Mouse (Mus musculus): ENCODE results near the gene Slc23a2. TPM values are rescaled to one million over a fixed set of nuclear protein-coding genes. Genes with fewer than 3 reads are reported as not detected.

The Slc23a2 gene
- polyA plus RNA-seq, 1 experiment: 18.1 TPM

DNA sequence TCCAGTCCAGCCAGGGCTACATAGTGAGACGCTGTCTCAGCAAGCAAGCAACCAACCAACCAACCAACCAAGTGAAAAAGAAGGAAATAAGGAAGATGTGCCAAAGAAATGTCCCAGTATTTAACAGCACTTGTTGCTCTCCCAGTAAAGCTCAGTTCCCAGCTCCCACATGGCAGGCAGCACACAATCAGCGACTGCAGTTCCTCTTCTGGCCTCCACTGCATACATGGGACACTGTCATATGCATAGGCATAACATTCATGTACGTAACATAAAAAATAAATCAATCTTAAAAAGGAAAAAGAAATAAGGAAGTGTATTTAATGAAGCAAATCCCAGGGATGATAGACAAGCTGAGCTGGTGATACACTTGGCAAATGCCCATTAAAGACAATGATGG is 23.9 kb downstream of the Slc23a2 start:
- no peak overlapping the region for H3K27ac ChIP-seq (ENCODE audit: insufficient read depth, low read length)
- H3K4me1 ChIP-seq (ENCODE audit: control insufficient read depth, insufficient read depth, low read length): no peaks in the 10 kb centered on the region
- no peak overlapping the region for H3K4me3 ChIP-seq (ENCODE audit: insufficient read depth, low read length)
- TF ChIP-seq POLR2A (IDR thresholded peaks at IDR 0.05; ENCODE audit: low read depth, low read length): no peak
- TF ChIP-seq CTCF (IDR thresholded peaks at IDR 0.05; ENCODE audit: borderline replicate concordance, insufficient read depth, low read length): no peak

DNA sequence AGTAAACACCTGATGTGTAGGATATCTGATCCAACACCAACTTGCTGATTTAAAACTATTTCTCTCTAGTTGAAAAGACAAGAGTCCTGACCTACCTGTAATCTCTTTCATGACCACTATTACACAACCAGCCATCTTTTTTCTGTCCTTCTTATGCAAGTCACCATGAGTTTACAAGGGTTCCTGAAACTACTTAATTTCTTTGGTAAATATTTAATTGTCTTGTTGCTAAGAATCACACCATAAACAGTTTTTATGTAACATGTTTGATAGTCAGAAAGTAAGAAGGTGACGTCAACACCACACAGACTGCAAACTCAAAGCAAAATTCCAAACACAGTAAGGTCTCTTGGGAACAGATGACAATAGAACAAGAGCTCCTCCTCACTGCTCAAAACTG is 26.3 kb downstream of the Slc23a2 start:
- H3K4me3 ChIP-seq (ENCODE audit: insufficient read depth, low read length): no peak overlapping the region
- no peak overlapping the region for H3K27ac ChIP-seq (ENCODE audit: insufficient read depth, low read length)
- TF ChIP-seq CTCF (IDR thresholded peaks at IDR 0.05; ENCODE audit: borderline replicate concordance, insufficient read depth, low read length) (no peak), POLR2A (IDR thresholded peaks at IDR 0.05; ENCODE audit: low read depth, low read length) (no peak)

DNA sequence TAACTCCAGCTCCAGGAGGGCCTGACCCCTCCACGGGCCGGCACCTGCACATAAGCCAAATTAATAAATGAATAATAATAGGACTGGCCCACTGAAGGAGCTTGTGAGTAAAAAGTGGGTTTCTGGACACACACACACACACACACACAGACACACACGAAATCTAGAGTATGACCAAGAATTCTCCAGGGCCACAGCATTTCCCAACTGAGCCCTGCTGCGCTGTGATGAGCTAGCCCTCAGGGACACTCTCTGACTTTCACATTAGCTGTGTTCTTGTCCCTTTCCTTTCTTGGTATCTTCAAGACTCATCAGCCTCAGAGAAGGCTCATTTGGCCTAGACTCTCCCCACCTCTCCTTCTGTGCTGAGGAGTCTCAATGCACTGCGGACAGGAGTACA is 29.0 kb downstream of the Slc23a2 start:
- Histone ChIP-seq H3K27ac (ENCODE audit: insufficient read depth, low read length) (no peak overlapping the region), H3K4me1 (ENCODE audit: control insufficient read depth, insufficient read depth, low read length) (no peaks in the 10 kb centered on the region), H3K4me3 (ENCODE audit: insufficient read depth, low read length) (no peak overlapping the region)
- no peak for TF ChIP-seq POLR2A (IDR thresholded peaks at IDR 0.05; ENCODE audit: low read depth, low read length)
- no peak for TF ChIP-seq CTCF (IDR thresholded peaks at IDR 0.05; ENCODE audit: borderline replicate concordance, insufficient read depth, low read length)

More for the DNA sequence above, 26.3 kb downstream of the Slc23a2 start:
- no peaks in the 10 kb centered on the region for H3K4me1 ChIP-seq (ENCODE audit: control insufficient read depth, insufficient read depth, low read length)

DNA sequence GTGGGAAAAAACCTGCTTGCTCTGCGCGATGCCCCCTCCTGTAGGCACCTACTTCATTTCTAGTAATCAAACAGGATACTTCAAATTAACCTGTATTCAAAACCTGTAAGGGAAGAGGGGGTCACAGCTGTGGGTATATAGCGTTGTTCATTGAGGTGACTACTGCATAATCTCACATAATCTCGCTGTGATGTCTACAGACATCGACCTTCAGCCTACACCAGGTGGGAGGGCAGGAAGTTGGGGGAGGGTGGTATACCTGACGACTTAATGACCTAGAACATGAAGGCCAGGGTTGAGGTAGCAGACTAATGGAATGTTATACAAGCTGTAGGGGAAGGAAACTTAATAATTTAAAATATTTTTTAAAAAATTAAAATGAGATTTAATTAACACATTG is 29.6 kb downstream of the Slc23a2 start:
- no peak overlapping the region for H3K4me3 ChIP-seq (ENCODE audit: insufficient read depth, low read length)
- no peaks in the 10 kb centered on the region for H3K4me1 ChIP-seq (ENCODE audit: control insufficient read depth, insufficient read depth, low read length)
- no peak for TF ChIP-seq CTCF (IDR thresholded peaks at IDR 0.05; ENCODE audit: borderline replicate concordance, insufficient read depth, low read length)
- no peak for TF ChIP-seq POLR2A (IDR thresholded peaks at IDR 0.05; ENCODE audit: low read depth, low read length)
- no peak overlapping the region for H3K27ac ChIP-seq (ENCODE audit: insufficient read depth, low read length)

- Histone ChIP-seq H3K4me3 (ENCODE audit: insufficient read depth, low read length) (no peak overlapping the region), H3K27ac (ENCODE audit: insufficient read depth, low read length) (no peak overlapping the region), H3K4me1 (ENCODE audit: control insufficient read depth, insufficient read depth, low read length) (no peaks in the 10 kb centered on the region)
- TF ChIP-seq CTCF (IDR thresholded peaks at IDR 0.05; ENCODE audit: borderline replicate concordance, insufficient read depth, low read length) (no peak), POLR2A (IDR thresholded peaks at IDR 0.05; ENCODE audit: low read depth, low read length) (no peak)
These were observed 30.7 kb downstream of the Slc23a2 start for GRCm38 (mm10) chr2:132113962-132114759.

DNA sequence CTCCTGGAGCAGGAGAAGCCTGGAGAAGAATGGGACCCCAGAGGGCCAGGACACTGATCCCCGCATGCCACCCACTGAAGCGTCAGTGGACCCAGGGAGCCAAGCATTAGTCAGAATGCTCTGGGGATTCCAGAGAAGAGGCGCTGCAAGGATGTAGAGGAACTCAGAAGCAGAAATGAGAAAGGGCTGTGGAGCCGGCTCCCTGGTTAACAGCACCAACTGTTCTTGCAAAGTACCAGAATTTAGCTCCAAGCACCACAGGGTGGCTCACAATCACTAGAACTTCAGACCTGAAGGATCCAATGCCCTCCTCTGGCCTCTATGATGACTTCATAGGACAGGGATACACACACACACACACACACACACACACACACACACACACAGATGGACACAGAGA is 32.6 kb downstream of the Slc23a2 start:
- H3K4me1 ChIP-seq (ENCODE audit: control insufficient read depth, insufficient read depth, low read length): no peaks in the 10 kb centered on the region
- no peak overlapping the region for H3K4me3 ChIP-seq (ENCODE audit: insufficient read depth, low read length)
- no peak overlapping the region for H3K27ac ChIP-seq (ENCODE audit: insufficient read depth, low read length)
- TF ChIP-seq CTCF (IDR thresholded peaks at IDR 0.05; ENCODE audit: borderline replicate concordance, insufficient read depth, low read length): no peak
- TF ChIP-seq POLR2A (IDR thresholded peaks at IDR 0.05; ENCODE audit: low read depth, low read length): no peak

GRCm38 (mm10) chr2:132111905-132112304 is 33.0 kb downstream of the Slc23a2 start:
- Histone ChIP-seq H3K27ac (ENCODE audit: insufficient read depth, low read length) (no peak overlapping the region), H3K4me3 (ENCODE audit: insufficient read depth, low read length) (no peak overlapping the region), H3K4me1 (ENCODE audit: control insufficient read depth, insufficient read depth, low read length) (no peaks in the 10 kb centered on the region)
- TF ChIP-seq CTCF (IDR thresholded peaks at IDR 0.05; ENCODE audit: borderline replicate concordance, insufficient read depth, low read length) (no peak), POLR2A (IDR thresholded peaks at IDR 0.05; ENCODE audit: low read depth, low read length) (no peak)

DNA sequence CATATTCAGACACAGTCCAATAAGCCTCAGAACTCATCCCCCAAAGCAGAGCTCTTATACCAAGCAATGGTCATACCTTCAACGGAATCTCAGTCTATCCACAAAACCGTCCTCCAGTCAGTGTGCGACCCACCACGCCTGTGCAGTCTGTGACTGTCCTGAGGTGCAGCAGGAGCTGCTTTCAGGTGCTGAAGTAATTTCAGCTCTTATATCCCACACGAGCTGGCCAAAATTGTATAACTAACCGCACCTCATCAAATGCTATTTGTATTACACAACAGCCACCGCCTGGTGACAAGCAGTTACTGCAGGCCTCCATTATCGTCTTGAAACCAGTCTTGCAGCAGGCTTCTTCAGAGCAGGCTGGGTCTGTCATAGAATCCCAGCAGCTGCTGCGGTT is 33.6 kb downstream of the Slc23a2 start:
- TF ChIP-seq CTCF (IDR thresholded peaks at IDR 0.05; ENCODE audit: borderline replicate concordance, insufficient read depth, low read length): peak; percentile 50; the same call in 1 of the 2 replicates
- no peak for TF ChIP-seq POLR2A (IDR thresholded peaks at IDR 0.05; ENCODE audit: low read depth, low read length)
- H3K27ac ChIP-seq (ENCODE audit: insufficient read depth, low read length): no peak overlapping the region
- no peaks in the 10 kb centered on the region for H3K4me1 ChIP-seq (ENCODE audit: control insufficient read depth, insufficient read depth, low read length)
- H3K4me3 ChIP-seq (ENCODE audit: insufficient read depth, low read length): no peak overlapping the region

GRCm38 (mm10) chr2:132110702-132111101 is 34.2 kb downstream of the Slc23a2 start:
- peaks cover 5% of the 10 kb centered on the region; the same call in 1 of the 2 replicates for H3K4me1 ChIP-seq (ENCODE audit: control insufficient read depth, insufficient read depth, low read length)
- H3K4me3 ChIP-seq (ENCODE audit: insufficient read depth, low read length): no peak overlapping the region
- TF ChIP-seq CTCF (IDR thresholded peaks at IDR 0.05; ENCODE audit: borderline replicate concordance, insufficient read depth, low read length) (no peak), POLR2A (IDR thresholded peaks at IDR 0.05; ENCODE audit: low read depth, low read length) (no peak)
- no peak overlapping the region for H3K27ac ChIP-seq (ENCODE audit: insufficient read depth, low read length)

DNA sequence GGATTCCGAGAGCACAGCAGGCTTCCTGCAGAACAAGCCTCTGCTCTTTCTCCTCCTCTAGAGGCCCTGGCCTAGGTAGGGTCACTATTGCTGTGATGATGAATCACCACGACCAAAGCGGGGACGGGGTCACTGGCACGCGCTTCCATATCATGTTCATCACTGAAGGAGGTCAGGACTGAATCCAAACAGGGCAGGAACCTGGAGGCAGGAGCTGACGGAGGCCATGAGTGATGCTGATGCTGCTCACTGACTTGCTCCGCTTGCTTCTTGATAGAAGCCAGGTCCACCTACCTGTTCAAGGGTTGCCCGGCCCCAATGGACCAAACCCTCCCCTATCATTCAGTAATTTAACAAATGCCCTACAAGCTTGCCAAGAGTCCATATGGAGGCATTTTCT is 35.9 kb downstream of the Slc23a2 start:
- TF ChIP-seq POLR2A (IDR thresholded peaks at IDR 0.05; ENCODE audit: low read depth, low read length) (no peak), CTCF (IDR thresholded peaks at IDR 0.05; ENCODE audit: borderline replicate concordance, insufficient read depth, low read length) (no peak)
- Histone ChIP-seq H3K4me1 (ENCODE audit: control insufficient read depth, insufficient read depth, low read length) (peaks cover 6% of the 10 kb centered on the region; the same call in 1 of the 2 replicates), H3K27ac (ENCODE audit: insufficient read depth, low read length) (no peak overlapping the region), H3K4me3 (ENCODE audit: insufficient read depth, low read length) (no peak overlapping the region)

Measured in embryonic fibroblast, embryonic 13.5 days (primary cell).